Mouse (Mus musculus) heart, embryonic 14.5 days (tissue): ENCODE results near the gene Rab32. TPM values are rescaled to one million over a fixed set of nuclear protein-coding genes. Genes with fewer than 3 reads are reported as not detected.
A peak's percentile ranks its signal among the peaks of the same experiment; 100 is the strongest.
"Not testable (repeated sequence)": the region's sequence is repeated elsewhere in the genome, so short reads cannot be mapped to it uniquely, and the experiment has no call there.

Source experiments
- ATAC-seq: fragments of 200-750 bp; cut with Nextera tagmentation; 2 replicates; pipeline ENCODE4 v1.8.0; 2017; ENCODE audit warnings: low read depth, moderate TSS enrichment; ENCODE audit not compliant: insufficient number of reproducible peaks, insufficient read depth, low FRiP score
- H3K27ac ChIP-seq, 2 experiments: fragments of 200-500 bp in 1 of 2; fragments of 300-500 bp in 1 of 2; sonication (generic) in 1 of 2; replicated peaks in 1 of 2; 2 replicates each; pipeline ENCODE4 v1.5.1; 2012 to 2014; ENCODE audit warnings: low read depth in 2 of 2, low read length in 2 of 2, control low read depth in 1 of 2, mild to moderate bottlenecking in 1 of 2, mixed read lengths in 1 of 2; ENCODE audit not compliant: control insufficient read depth in 1 of 2, insufficient read depth in 1 of 2
- H3K27me3 ChIP-seq: fragments of 300-500 bp; sonication (generic); 2 replicates; pipeline ENCODE4 v1.6.1; 2014; ENCODE audit warnings: mild to moderate bottlenecking, low read length, control low read depth; ENCODE audit not compliant: control insufficient read depth, insufficient read depth
- H3K36me3 ChIP-seq: fragments of 300-500 bp; sonication (generic); 2 replicates; pipeline ENCODE4 v1.6.1; 2014; ENCODE audit warnings: mild to moderate bottlenecking, control low read depth, low read length, mixed read lengths; ENCODE audit not compliant: control insufficient read depth, insufficient read depth
- H3K4me1 ChIP-seq, 2 experiments: fragments of 200-500 bp in 1 of 2; fragments of 300-500 bp in 1 of 2; sonication (generic) in 1 of 2; 2 replicates each; pipeline ENCODE4 v1.6.1; 2012 to 2014; ENCODE audit warnings: low read length in 2 of 2, control low read depth in 1 of 2, mixed read lengths in 1 of 2; ENCODE audit not compliant: control insufficient read depth in 2 of 2, insufficient read depth in 2 of 2
- H3K4me2 ChIP-seq: fragments of 300-500 bp; sonication (generic); 2 replicates; pipeline ENCODE4 v1.6.1; 2014; ENCODE audit warnings: mild to moderate bottlenecking, low read length
- H3K4me3 ChIP-seq, 2 experiments: fragments of 200-500 bp in 1 of 2; fragments of 300-500 bp in 1 of 2; sonication (generic) in 1 of 2; 2 replicates each; pipeline ENCODE4 v1.5.1; 2012 to 2014; ENCODE audit warnings: low read length in 2 of 2, mild to moderate bottlenecking in 2 of 2, control low read depth in 1 of 2, low read depth in 1 of 2, moderate library complexity in 1 of 2; ENCODE audit not compliant: control insufficient read depth in 1 of 2, insufficient read depth in 1 of 2
- H3K9ac ChIP-seq: fragments of 300-500 bp; sonication (generic); 2 replicates; pipeline ENCODE4 v1.6.1; 2014; ENCODE audit warnings: mild to moderate bottlenecking, low read length
- H3K9me3 ChIP-seq: fragments of 300-500 bp; sonication (generic); 2 replicates; pipeline ENCODE4 v1.6.1; 2016; ENCODE audit warnings: low read length, control low read depth; ENCODE audit not compliant: control insufficient read depth
- WGBS: fragments of 180-500 bp; shearing (Covaris S2); extraction: QIAGEN DNeasy Blood & Tissue Kit; methylation state at CpG from one replicate; pipeline ENCODE4 v1.1.7; 2014; 5-methylcytosine and 5-hydroxymethylcytosine counted together
- polyA plus RNA-seq: library from polyadenylated mRNA; unstranded; fragments of >200 nt; fragmentation: Nextera tagmentation; extraction: Ambion mirVana; gene quantifications from 2 replicates; pipeline ENCODE4 v1.2.1, GENCODE M21; 2014

Rab32 gene
- 9.6 and 10.6 TPM in 2 replicates for polyA plus RNA-seq

- Histone ChIP-seq H3K4me2 (peak within 1 kb of the TSS; percentile 85), H3K36me3 (no peaks in the 10 kb centered on the region), H3K4me1 (peaks cover 2 to 5% of the 10 kb centered on the region in 2 experiments; a peak in 1 of 4 replicates), H3K9me3 (no peaks in the 10 kb centered on the region), H3K27me3 (no peaks in the 10 kb centered on the region), H3K9ac (peak within 1 kb of the TSS; percentile 74), H3K27ac (peak within 1 kb of the TSS in 1 of 2 experiments; percentile 6; a peak in 1 of 4 replicates), H3K4me3 (peak within 1 kb of the TSS; percentile 62 to 71)
- ATAC-seq: peak; percentile 96
- WGBS: under 1% methylated on average over 51 of the region's 51 CpGs
Observed at GRCm38 (mm10) chr10:10557570-10558336, at the start of gene Rab32. Gene Rab32, minus strand, starts transcription at chr10:10558265.

GRCm38 (mm10) chr10:10600771-10601170, 42.7 kb upstream of the Rab32 start:
- ATAC-seq: no peak
- Histone ChIP-seq H3K36me3 (no peaks in the 10 kb centered on the region), H3K4me2 (no peak overlapping the region), H3K9ac (no peak overlapping the region), H3K4me3 (no peak overlapping the region), H3K27ac (no peak overlapping the region), H3K4me1 (no peaks in the 10 kb centered on the region), H3K27me3 (no peaks in the 10 kb centered on the region), H3K9me3 (no peaks in the 10 kb centered on the region)
- WGBS: 56% methylated on average over 3 of the region's 3 CpGs

GRCm38 (mm10) chr10:10597495-10597894, 39.4 kb upstream of the Rab32 start:
- not testable (repeated sequence) for ATAC-seq
- 79% methylated on average over 2 of the region's 2 CpGs for WGBS

GRCm38 (mm10) chr10:10580811-10581210, 22.7 kb upstream of the Rab32 start:
- WGBS: 79% methylated on average over 3 of the region's 3 CpGs
- Histone ChIP-seq H3K36me3 (no peaks in the 10 kb centered on the region), H3K4me1 (no peaks in the 10 kb centered on the region)

More at GRCm38 (mm10) chr10:10597495-10597894, 39.4 kb upstream of the Rab32 start:
- H3K4me2 ChIP-seq, H3K4me3 ChIP-seq, H3K9ac ChIP-seq, H3K36me3 ChIP-seq, H3K27me3 ChIP-seq, H3K4me1 ChIP-seq, H3K27ac ChIP-seq, H3K9me3 ChIP-seq: not testable (repeated sequence)

GRCm38 (mm10) chr10:10579821-10580220, 21.8 kb upstream of the Rab32 start:
- Histone ChIP-seq H3K9ac (no peak overlapping the region), H3K27me3 (no peaks in the 10 kb centered on the region), H3K27ac (no peak overlapping the region), H3K36me3 (no peaks in the 10 kb centered on the region), H3K4me3 (no peak overlapping the region), H3K4me2 (no peak overlapping the region), H3K4me1 (no peaks in the 10 kb centered on the region), H3K9me3 (no peaks in the 10 kb centered on the region)
- no peak for ATAC-seq
- 42% methylated on average over 1 of the region's 1 CpGs for WGBS

More at GRCm38 (mm10) chr10:10580811-10581210, 22.7 kb upstream of the Rab32 start:
- ATAC-seq: no peak
- Histone ChIP-seq H3K27me3 (no peaks in the 10 kb centered on the region), H3K4me2 (no peak overlapping the region), H3K9me3 (no peaks in the 10 kb centered on the region), H3K4me3 (no peak overlapping the region), H3K9ac (no peak overlapping the region), H3K27ac (no peak overlapping the region)

- H3K9me3 ChIP-seq: no peaks in the 10 kb centered on the region
- no peaks in the 10 kb centered on the region for H3K27me3 ChIP-seq
- ATAC-seq: 0 out of 2 replicates have a peak, but pooled peaks have one; percentile 14
- H3K9ac ChIP-seq: no peak overlapping the region
- H3K4me1 ChIP-seq: peaks cover 2 to 5% of the 10 kb centered on the region in 2 experiments; a peak in 1 of 4 replicates
- no peak overlapping the region for H3K27ac ChIP-seq
- no peaks in the 10 kb centered on the region for H3K36me3 ChIP-seq
- peak overlapping the region; percentile 85 for H3K4me2 ChIP-seq
- peak overlapping the region in 1 of 2 experiments; percentile 62; a peak in 2 of 4 replicates for H3K4me3 ChIP-seq
- 33% methylated on average over 5 of the region's 5 CpGs for WGBS
Observed at GRCm38 (mm10) chr10:10558337-10558711, 259 bp upstream of the Rab32 start.

GRCm38 (mm10) chr10:10557085-10557484, 980 bp downstream of the Rab32 start:
- Histone ChIP-seq H3K36me3 (no peaks in the 10 kb centered on the region), H3K27ac (peak overlapping the region in 1 of 2 experiments; percentile 6; a peak in 1 of 4 replicates), H3K9me3 (no peaks in the 10 kb centered on the region), H3K9ac (peak overlapping the region; percentile 74), H3K27me3 (no peaks in the 10 kb centered on the region), H3K4me3 (peak overlapping the region; percentile 62 to 71), H3K4me2 (peak overlapping the region; percentile 85), H3K4me1 (peaks cover 2 to 5% of the 10 kb centered on the region in 2 experiments; a peak in 1 of 4 replicates)
- no peak for ATAC-seq
- 2% methylated on average over 8 of the region's 8 CpGs for WGBS
